Mouse (Mus musculus) E14TG2a.4 (cell line): ENCODE results near the gene Gsc.

Source experiments
- CTCF ChIP-seq: conservative IDR thresholded peaks from 2 replicates; pipeline ENCODE4 v1.5.1; 2014; ENCODE audit warnings: low read length
- NANOG ChIP-seq: IDR thresholded peaks from 2 replicates; pipeline ENCODE4 v1.6.1; 2014; ENCODE audit warnings: borderline replicate concordance, low read length, mixed read lengths
- POU5F1 ChIP-seq: IDR thresholded peaks from 2 replicates; pipeline ENCODE4 v1.6.1; 2014; ENCODE audit warnings: low read length, borderline replicate concordance

DNA sequence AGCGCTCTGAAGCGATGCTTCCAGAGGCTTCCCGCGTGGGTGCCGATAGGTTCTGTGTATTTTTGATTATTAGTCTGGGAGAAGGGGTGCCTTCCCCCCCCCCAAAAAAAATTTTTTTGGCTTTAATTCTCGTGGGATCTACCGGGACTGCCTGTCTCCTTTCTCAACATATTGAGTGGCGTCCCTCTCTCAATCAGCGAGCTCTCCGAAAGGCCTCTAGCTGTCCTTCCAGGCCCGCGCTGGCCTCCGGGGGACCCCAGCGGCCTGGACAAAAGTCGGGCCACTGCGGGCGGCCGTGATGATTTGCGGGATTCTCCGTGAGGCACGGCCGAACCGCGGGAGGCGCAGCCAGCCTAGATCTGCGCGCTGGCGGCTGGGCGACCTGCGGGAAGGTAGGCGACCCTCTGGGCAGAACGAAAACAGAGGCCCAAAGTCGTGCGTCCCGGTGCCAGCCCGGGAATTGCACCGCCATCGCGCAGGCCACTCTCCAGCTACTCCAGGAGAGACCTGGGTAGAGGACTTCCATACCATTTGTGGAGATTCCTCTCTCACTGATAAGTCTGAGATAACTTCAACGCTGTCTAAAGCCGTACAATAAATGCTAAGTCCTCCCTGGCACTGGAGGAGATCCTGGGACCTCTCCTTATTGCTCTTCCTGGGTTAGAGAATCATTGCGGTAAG is 1.2 kb upstream of the Gsc start:
- no peak for TF ChIP-seq CTCF
- TF ChIP-seq POU5F1 = no peak
- no peak for TF ChIP-seq NANOG
